Mouse (Mus musculus) megakaryocyte-erythroid progenitor cell, adult 5 weeks (primary cell): ENCODE data around the gene Six4. TPM values are rescaled to one million over a fixed set of nuclear protein-coding genes. Genes with fewer than 3 reads are reported as not detected.

Source experiments
- polyA plus RNA-seq: library from polyadenylated mRNA; stranded (reverse); fragments of >175 nt; gene quantifications from 2 replicates; pipeline ENCODE4 v1.2.3, GENCODE M21; 2012

Gene Six4
- polyA plus RNA-seq = 0.26 and 0.30 TPM in 2 replicates

GRCm38 (mm10) chr12:73113196-73113595 lies at the start of gene Six4:
Six4 (minus strand) TSS chr12:73113456.

DNA sequence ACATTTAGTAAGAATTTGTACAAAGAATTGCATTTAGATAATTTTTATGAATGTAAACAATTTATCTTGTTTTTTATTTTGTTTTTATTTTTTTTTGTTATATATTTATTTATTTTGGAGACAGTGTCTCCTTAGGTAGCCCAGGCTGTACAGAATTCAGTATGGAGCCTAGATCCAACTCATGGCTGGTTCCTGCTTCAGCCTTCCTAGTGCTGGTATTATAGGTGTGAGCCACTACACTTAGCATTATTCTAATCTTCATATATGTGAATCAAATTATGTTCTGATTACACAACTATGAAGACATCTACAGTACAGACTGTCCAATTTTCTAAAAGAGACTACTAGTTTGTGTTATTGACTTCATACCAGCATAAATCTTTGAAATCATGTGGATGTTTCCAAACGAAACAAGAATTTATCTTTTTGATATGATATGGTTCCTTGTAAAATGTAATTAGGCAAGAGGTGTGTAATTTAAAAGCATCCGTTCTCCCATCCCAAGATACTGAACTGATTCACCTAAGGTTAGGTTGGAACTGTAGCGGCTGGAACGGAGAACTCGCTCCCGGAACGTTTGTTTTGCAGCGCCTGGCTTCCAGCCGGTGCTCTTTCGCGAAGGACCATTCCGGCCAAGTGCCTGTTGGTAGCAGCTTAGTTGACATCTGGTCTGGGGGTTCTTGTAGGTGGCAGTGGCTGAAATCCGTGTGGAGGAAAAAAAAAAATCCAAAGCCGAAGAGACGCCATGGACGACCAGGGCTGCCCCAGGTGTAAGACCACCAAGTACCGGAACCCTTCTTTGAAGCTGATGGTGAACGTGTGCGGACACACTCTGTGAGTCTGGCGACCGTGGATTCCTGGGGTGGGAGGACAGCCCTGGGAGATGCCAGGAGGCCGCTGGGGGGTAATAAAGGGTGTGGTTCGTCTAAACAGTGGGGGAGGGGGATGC lies 10.1 kb upstream of the Six4 start, which contains the start of gene Mnat1:
Mnat1 (plus strand) TSS at position 625 of the 949 bp plus-strand sequence.

DNA sequence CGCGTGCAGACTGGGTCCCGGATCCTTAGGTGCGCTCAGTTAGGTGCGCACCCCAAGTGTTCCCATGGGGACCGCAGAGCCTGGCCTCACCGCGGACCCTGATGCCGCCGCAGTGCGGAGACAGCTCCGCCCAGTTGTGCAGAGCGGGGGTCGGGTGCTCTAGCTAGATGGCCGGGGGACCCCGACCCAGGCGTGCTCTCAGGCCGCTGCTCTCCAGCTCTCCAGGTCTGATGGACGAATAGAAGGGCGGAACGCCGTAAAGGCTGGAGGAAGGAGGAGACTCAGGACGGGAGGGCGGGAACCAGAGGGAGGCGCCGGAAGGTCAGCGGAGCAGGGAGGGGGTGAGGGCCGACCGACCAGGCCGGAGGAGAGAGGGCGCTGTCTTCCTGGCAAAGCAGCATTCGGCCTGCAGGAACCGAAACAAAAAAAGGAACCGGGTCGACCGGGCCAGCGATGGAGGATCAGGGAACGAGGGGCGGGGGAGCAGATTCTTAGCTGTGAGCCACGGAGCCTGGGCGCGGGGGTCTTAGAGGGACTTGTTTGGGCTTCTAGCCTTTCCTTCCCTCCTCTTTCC lies 59.5 kb downstream of the Six4 start, which contains the start of gene Six1:
Six1 (minus strand) TSS at position 220 of the 574 bp plus-strand sequence.

Other genes starting within 250 kb of the Six4 start
- gene Six6, start 173.6 kb downstream of the Six4 start, polyA plus RNA-seq = 0.01 TPM in 1 of 2 replicates, not detected in the other
- gene 4930447C04Rik, start 172.7 kb downstream of the Six4 start, polyA plus RNA-seq = 0.14 and 0.73 TPM in 2 replicates
- 2.0 and 2.6 TPM in 2 replicates for gene Six1, start 59.6 kb downstream of the Six4 start, polyA plus RNA-seq
- 2.1 and 2.7 TPM in 2 replicates for gene Mnat1, start 10.3 kb upstream of the Six4 start, polyA plus RNA-seq
- gene Trmt5, start 173.3 kb upstream of the Six4 start, polyA plus RNA-seq = 0.83 and 0.95 TPM in 2 replicates
- 1.1 and 2.5 TPM in 2 replicates for gene Slc38a6, start 173.3 kb upstream of the Six4 start, polyA plus RNA-seq